Mouse (Mus musculus) kidney, embryonic 16.5 days (tissue): ENCODE results near the gene Zfp612. TPM values are rescaled to one million over a fixed set of nuclear protein-coding genes. Genes with fewer than 3 reads are reported as not detected.

ENCODE experiments used
- ATAC-seq: fragments of 200-750 bp; cut with Nextera tagmentation; 2 replicates; pipeline ENCODE4 v1.8.0; 2017; ENCODE audit warnings: moderate TSS enrichment; ENCODE audit not compliant: low FRiP score, low TSS enrichment
- H3K27ac ChIP-seq: fragments of 300-500 bp; sonication (generic); 2 replicates; pipeline ENCODE4 v1.5.1; 2014; ENCODE audit warnings: low read length
- H3K27me3 ChIP-seq: fragments of 300-500 bp; sonication (generic); 2 replicates; pipeline ENCODE4 v1.6.1; 2014; ENCODE audit warnings: low read length, control low read depth, mixed read lengths; ENCODE audit not compliant: insufficient read depth
- H3K36me3 ChIP-seq: fragments of 300-500 bp; sonication (generic); 2 replicates; pipeline ENCODE4 v1.6.1; 2014; ENCODE audit warnings: low read length, control low read depth, mixed read lengths; ENCODE audit not compliant: insufficient read depth
- H3K4me1 ChIP-seq: fragments of 300-500 bp; sonication (generic); 2 replicates; pipeline ENCODE4 v1.6.1; 2014; ENCODE audit warnings: low read length, control low read depth, mixed read lengths; ENCODE audit not compliant: insufficient read depth
- H3K4me2 ChIP-seq: fragments of 300-500 bp; sonication (generic); replicated peaks from 2 replicates; pipeline ENCODE4 v1.6.1; 2014; ENCODE audit warnings: low read depth, low read length
- H3K4me3 ChIP-seq: fragments of 300-500 bp; sonication (generic); 2 replicates; pipeline ENCODE4 v1.5.1; 2014; ENCODE audit warnings: mild to moderate bottlenecking, low read length
- H3K9ac ChIP-seq: fragments of 300-500 bp; sonication (generic); replicated peaks from 2 replicates; pipeline ENCODE4 v1.6.1; 2014; ENCODE audit warnings: low read length
- H3K9me3 ChIP-seq: fragments of 300-500 bp; sonication (generic); 2 replicates; pipeline ENCODE4 v1.6.1; 2016; ENCODE audit warnings: low read length, control low read depth
- WGBS: fragments of 180-500 bp; shearing (Covaris S2); extraction: QIAGEN DNeasy Blood & Tissue Kit; methylation state at CpG from one replicate; pipeline ENCODE4 v1.1.7; 2014; 5-methylcytosine and 5-hydroxymethylcytosine counted together
- polyA plus RNA-seq: library from polyadenylated mRNA; unstranded; fragments of >200 nt; fragmentation: Nextera tagmentation; extraction: Ambion mirVana; gene quantifications from 2 replicates; pipeline ENCODE4 v1.2.1, GENCODE M21; 2015

The Zfp612 gene
- polyA plus RNA-seq, 1 experiment from 2014 or later = 9.0 TPM

- Histone ChIP-seq H3K4me3 (no peak overlapping the region), H3K36me3 (no peaks in the 10 kb centered on the region), H3K27ac (no peak overlapping the region), H3K27me3 (0 out of 2 replicates have a peak, but pooled peaks cover 2% of the 10 kb centered on the region), H3K9ac (no peak overlapping the region), H3K4me2 (no peak overlapping the region), H3K4me1 (no peaks in the 10 kb centered on the region), H3K9me3 (peaks cover 3% of the 10 kb centered on the region; the same call in 1 of the 2 replicates)
- no peak for ATAC-seq
- WGBS = 46% methylated on average over 6 of the region's 6 CpGs
These were observed 40.2 kb downstream of the Zfp612 start for GRCm38 (mm10) chr8:110119715-110120114.

GRCm38 (mm10) chr8:110130537-110130936, 51.0 kb downstream of the Zfp612 start:
- Histone ChIP-seq H3K4me3 (no peak overlapping the region), H3K4me1 (no peaks in the 10 kb centered on the region), H3K9me3 (no peaks in the 10 kb centered on the region), H3K27me3 (no peaks in the 10 kb centered on the region), H3K9ac (no peak overlapping the region), H3K27ac (no peak overlapping the region), H3K36me3 (no peaks in the 10 kb centered on the region), H3K4me2 (peak overlapping the region; percentile 19; the same call in 1 of the 2 replicates)
- peak; percentile 49; the same call in 1 of the 2 replicates for ATAC-seq
- 13% methylated on average over 13 of the region's 13 CpGs for WGBS

GRCm38 (mm10) chr8:110134236-110134635, 54.7 kb downstream of the Zfp612 start:
- Histone ChIP-seq H3K27me3 (no peaks in the 10 kb centered on the region), H3K36me3 (no peaks in the 10 kb centered on the region), H3K9me3 (no peaks in the 10 kb centered on the region), H3K4me1 (no peaks in the 10 kb centered on the region), H3K4me2 (no peak overlapping the region), H3K27ac (no peak overlapping the region), H3K9ac (no peak overlapping the region), H3K4me3 (no peak overlapping the region)
- ATAC-seq = no peak
- 92% methylated on average over 8 of the region's 8 CpGs for WGBS

- H3K9me3 ChIP-seq = no peaks in the 10 kb centered on the region
- H3K27me3 ChIP-seq = no peaks in the 10 kb centered on the region
- no peak for ATAC-seq
- H3K4me1 ChIP-seq = no peaks in the 10 kb centered on the region
- WGBS = 85% methylated on average over 7 of the region's 7 CpGs
- no peak overlapping the region for H3K9ac ChIP-seq
- no peak overlapping the region for H3K27ac ChIP-seq
- no peak overlapping the region for H3K4me3 ChIP-seq
- no peaks in the 10 kb centered on the region for H3K36me3 ChIP-seq
- no peak overlapping the region for H3K4me2 ChIP-seq
These were observed 56.0 kb downstream of the Zfp612 start for GRCm38 (mm10) chr8:110135515-110135914.

GRCm38 (mm10) chr8:110140156-110140555, 60.6 kb downstream of the Zfp612 start:
- no peaks in the 10 kb centered on the region for H3K4me1 ChIP-seq

GRCm38 (mm10) chr8:110140770-110141169, 61.2 kb downstream of the Zfp612 start:
- Histone ChIP-seq H3K4me1 (no peaks in the 10 kb centered on the region), H3K4me2 (no peak overlapping the region), H3K9me3 (no peaks in the 10 kb centered on the region), H3K27ac (no peak overlapping the region), H3K4me3 (no peak overlapping the region), H3K27me3 (no peaks in the 10 kb centered on the region), H3K36me3 (no peaks in the 10 kb centered on the region), H3K9ac (no peak overlapping the region)
- 43% methylated on average over 4 of the region's 4 CpGs for WGBS
- no peak for ATAC-seq

More at GRCm38 (mm10) chr8:110140156-110140555, 60.6 kb downstream of the Zfp612 start:
- H3K27ac ChIP-seq = no peak overlapping the region
- H3K36me3 ChIP-seq = no peaks in the 10 kb centered on the region
- H3K9ac ChIP-seq = no peak overlapping the region
- H3K4me2 ChIP-seq = no peak overlapping the region
- no peak for ATAC-seq
- WGBS = 69% methylated on average over 3 of the region's 3 CpGs
- H3K4me3 ChIP-seq = no peak overlapping the region
- no peaks in the 10 kb centered on the region for H3K9me3 ChIP-seq
- no peaks in the 10 kb centered on the region for H3K27me3 ChIP-seq

Other genes starting within 250 kb of the Zfp612 start
- 2.6 and 2.7 TPM in 2 replicates for gene Phlpp2, start 211.2 kb upstream of the Zfp612 start, polyA plus RNA-seq
- gene Marveld3, start 117.5 kb upstream of the Zfp612 start, polyA plus RNA-seq = 3.9 and 4.0 TPM in 2 replicates
- not detected in 2 replicates for gene Tat, start 89.3 kb upstream of the Zfp612 start, polyA plus RNA-seq
- 0.32 TPM in 1 of 2 replicates, not detected in the other for gene Chst4, start 40.0 kb upstream of the Zfp612 start, polyA plus RNA-seq
- not detected in 2 replicates for gene Gm21964, start 21.5 kb downstream of the Zfp612 start, polyA plus RNA-seq
- not detected in 2 replicates for gene Gm17720, start 23.0 kb downstream of the Zfp612 start, polyA plus RNA-seq
- 0.36 TPM in 1 of 2 replicates, not detected in the other for gene Calb2, start 88.5 kb downstream of the Zfp612 start, polyA plus RNA-seq
- gene Cmtr2, start 135.9 kb downstream of the Zfp612 start, polyA plus RNA-seq = 10.1 and 10.8 TPM in 2 replicates
- gene Hydin, start 187.2 kb downstream of the Zfp612 start, polyA plus RNA-seq = 0.05 and 0.14 TPM in 2 replicates